Mouse (Mus musculus) myocyte (in vitro differentiated cells): ENCODE measurements around the gene Cdk2ap2. TPM values are rescaled to one million over a fixed set of nuclear protein-coding genes. Genes with fewer than 3 reads are reported as not detected.

ENCODE experiments used
- H3K27me3 ChIP-seq: one replicate; pipeline ENCODE4 v1.6.1; 2011; ENCODE audit not compliant: control insufficient read depth, insufficient read depth, insufficient read length
- H3K36me3 ChIP-seq: one replicate; pipeline ENCODE4 v1.6.1; 2011; ENCODE audit not compliant: control insufficient read depth, insufficient read depth
- H3K4me2 ChIP-seq: one replicate; pipeline ENCODE4 v1.6.1; 2011; ENCODE audit warnings: low read depth, control low read depth
- H3K4me3 ChIP-seq: one replicate; pipeline ENCODE4 v1.5.1; 2011; ENCODE audit warnings: mild to moderate bottlenecking, control low read depth, moderate library complexity
- H3K79me2 ChIP-seq: one replicate; pipeline ENCODE4 v1.6.1; 2011; ENCODE audit not compliant: control insufficient read depth, insufficient read depth
- H3ac ChIP-seq: one replicate; pipeline ENCODE4 v1.6.1; 2011; ENCODE audit not compliant: control insufficient read depth, insufficient read length
- CEBPB ChIP-seq: IDR thresholded peaks from 2 replicates; pipeline ENCODE4 v1.6.1; 2011; ENCODE audit warnings: mild to moderate bottlenecking, moderate library complexity; ENCODE audit not compliant: poor library complexity, insufficient read depth, severe bottlenecking
- E2F4 ChIP-seq: IDR thresholded peaks from one replicate; pipeline ENCODE4 v1.6.1; 2011; ENCODE audit warnings: mild to moderate bottlenecking, control low read depth, moderate library complexity; ENCODE audit not compliant: insufficient read depth
- MAX ChIP-seq: IDR thresholded peaks from one replicate; pipeline ENCODE4 v1.6.1; 2011; ENCODE audit warnings: low read depth, mild to moderate bottlenecking, control low read depth
- MYOD1 ChIP-seq, 3 experiments: IDR thresholded peaks; one replicate each; pipeline ENCODE4 v1.6.1; 2011; ENCODE audit warnings: control low read depth in 2 of 3, low read depth in 2 of 3, mild to moderate bottlenecking in 2 of 3, moderate library complexity in 1 of 3; ENCODE audit not compliant: insufficient read length in 2 of 3, control insufficient read depth in 1 of 3
- MYOG ChIP-seq, 3 experiments: IDR thresholded peaks; one replicate each; pipeline ENCODE4 v1.6.1; 2011; ENCODE audit warnings: control low read depth in 2 of 3, low read depth in 2 of 3, mild to moderate bottlenecking in 2 of 3; ENCODE audit not compliant: insufficient read length in 2 of 3, control insufficient read depth in 1 of 3, insufficient read depth in 1 of 3
- POLR2A ChIP-seq: IDR thresholded peaks from one replicate; pipeline ENCODE4 v1.6.1; 2011; ENCODE audit warnings: low read depth, mild to moderate bottlenecking, control low read depth, moderate library complexity; ENCODE audit not compliant: insufficient read length
- POLR2AphosphoS2 ChIP-seq: IDR thresholded peaks from one replicate; pipeline ENCODE4 v1.6.1; 2011; ENCODE audit warnings: low read depth, control low read depth; ENCODE audit not compliant: insufficient read length
- REST ChIP-seq: IDR thresholded peaks from one replicate; pipeline ENCODE4 v1.6.1; 2011; ENCODE audit warnings: mild to moderate bottlenecking, control low read depth, moderate library complexity; ENCODE audit not compliant: insufficient read depth, insufficient read length
- SRF ChIP-seq: IDR thresholded peaks from one replicate; pipeline ENCODE4 v1.6.1; 2011; ENCODE audit warnings: low read depth; ENCODE audit not compliant: control insufficient read depth, insufficient read length
- TCF12 ChIP-seq: IDR thresholded peaks from one replicate; pipeline ENCODE4 v1.6.1; 2011; ENCODE audit warnings: mild to moderate bottlenecking, control low read depth; ENCODE audit not compliant: poor library complexity, insufficient read depth, severe bottlenecking
- TCF3 ChIP-seq: IDR thresholded peaks from one replicate; pipeline ENCODE4 v1.6.1; 2011; ENCODE audit warnings: low read depth, control low read depth; ENCODE audit not compliant: insufficient read length
- USF1 ChIP-seq: IDR thresholded peaks from one replicate; pipeline ENCODE4 v1.6.1; 2011; ENCODE audit warnings: low read depth, mild to moderate bottlenecking, control low read depth, moderate library complexity
- polyA plus RNA-seq: library from polyadenylated mRNA; unstranded; fragments of >200 nt; fragmentation: generic; extraction: Trizol; gene quantifications from one replicate; pipeline ENCODE4 v1.2.1, GENCODE M21; 2012; ENCODE audit warnings: missing spikeins

Cdk2ap2 gene
- polyA plus RNA-seq, 1 experiment: 148 TPM

DNA sequence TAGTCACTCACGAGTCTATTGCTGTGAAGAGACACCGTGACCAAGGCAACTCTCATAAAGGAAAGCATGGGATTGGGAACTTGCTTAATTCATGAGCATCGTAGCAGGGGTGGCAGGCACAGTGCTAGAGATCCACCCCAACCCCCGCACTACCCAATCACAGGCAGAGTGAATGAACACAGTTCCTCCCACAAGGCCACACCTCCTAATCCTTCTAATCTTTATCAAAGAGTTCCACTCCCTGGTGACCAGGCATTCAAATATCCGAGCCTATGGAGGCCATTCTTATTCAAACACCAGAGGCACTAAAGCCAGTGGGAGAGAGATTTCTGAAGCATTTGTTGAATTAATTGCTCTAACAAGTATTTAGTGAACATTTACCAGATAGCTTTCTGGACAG is 49.0 kb downstream of the Cdk2ap2 start:
- Histone ChIP-seq H3K4me2 (no peak overlapping the region), H3K36me3 (peaks cover 5% of the 10 kb centered on the region), H3K79me2 (peaks cover 15% of the 10 kb centered on the region), H3K27me3 (no peaks in the 10 kb centered on the region), H3K4me3 (no peak overlapping the region), H3ac (no peak overlapping the region)
- TF ChIP-seq POLR2AphosphoS2 (no peak), MYOD1 (IDR thresholded peaks at IDR 0.05; ENCODE audit: control insufficient read depth in 1 of 3, insufficient read length in 2 of 3, low read depth in 2 of 3) (no peak), REST (no peak), E2F4 (no peak), SRF (no peak), POLR2A (no peak), USF1 (no peak), MYOG (IDR thresholded peaks at IDR 0.05; ENCODE audit: control insufficient read depth in 1 of 3, insufficient read depth in 1 of 3, insufficient read length in 2 of 3, low read depth in 2 of 3) (no peak), CEBPB (no peak), TCF12 (no peak), MAX (no peak), TCF3 (no peak)

DNA sequence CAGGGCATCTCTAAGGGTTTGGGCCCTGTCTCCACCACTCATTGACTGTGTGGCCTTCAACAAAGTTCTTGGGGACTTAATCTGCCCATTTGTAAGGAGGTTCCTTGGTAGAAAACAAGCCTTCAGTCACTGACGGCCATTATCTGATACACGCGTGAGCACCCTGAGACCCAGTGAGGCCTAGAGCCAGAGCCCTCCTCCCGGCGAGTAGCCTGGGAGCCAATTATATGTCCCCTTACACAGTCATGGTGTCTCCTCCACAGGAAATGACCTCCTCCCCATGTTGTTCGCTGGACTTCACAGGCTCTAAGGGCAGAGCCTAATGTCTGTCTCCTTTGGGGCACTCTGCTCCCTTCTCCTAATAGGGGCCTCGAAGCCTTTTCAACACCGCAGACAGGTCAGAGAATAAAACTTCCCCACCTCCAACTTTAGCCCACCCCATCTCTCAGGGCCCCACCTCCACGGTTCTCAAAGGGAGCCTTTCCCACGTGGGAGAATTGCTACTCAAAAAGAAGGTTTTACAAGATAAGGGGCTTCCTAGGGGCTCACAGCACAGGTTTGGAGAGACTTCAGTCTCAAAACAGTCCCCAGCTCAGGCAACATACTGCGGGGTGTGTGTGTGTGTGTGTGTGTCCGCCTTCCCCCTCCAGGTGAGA is 49.5 kb downstream of the Cdk2ap2 start:
- Histone ChIP-seq H3K36me3 (peaks cover 6% of the 10 kb centered on the region), H3K4me3 (no peak overlapping the region), H3K4me2 (no peak overlapping the region), H3ac (no peak overlapping the region), H3K79me2 (peaks cover 15% of the 10 kb centered on the region), H3K27me3 (no peaks in the 10 kb centered on the region)
- TF ChIP-seq TCF12 (no peak), MYOG (IDR thresholded peaks at IDR 0.05; ENCODE audit: control insufficient read depth in 1 of 3, insufficient read depth in 1 of 3, insufficient read length in 2 of 3, low read depth in 2 of 3) (no peak), USF1 (no peak), CEBPB (no peak), REST (no peak), MYOD1 (IDR thresholded peaks at IDR 0.05; ENCODE audit: control insufficient read depth in 1 of 3, insufficient read length in 2 of 3, low read depth in 2 of 3) (no peak), TCF3 (no peak), MAX (no peak)

DNA sequence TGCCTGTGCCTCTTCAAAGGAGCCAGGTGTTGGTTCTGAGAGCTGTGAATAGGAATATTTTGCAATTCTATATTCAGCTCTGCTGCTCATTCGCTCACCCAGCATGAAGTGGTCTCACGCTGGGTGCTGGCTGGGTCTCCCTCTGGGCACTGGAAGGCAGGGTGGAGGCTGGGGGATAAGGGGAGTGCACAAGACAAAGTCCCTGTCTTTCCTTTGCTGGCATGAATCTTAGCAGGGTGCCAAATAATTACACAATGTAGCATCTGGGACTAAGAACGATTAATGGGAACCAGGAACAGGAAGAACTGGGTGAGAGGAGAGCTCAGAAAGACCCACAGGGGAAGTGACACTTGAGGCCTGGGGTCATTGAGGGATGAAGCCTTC is 50.0 kb downstream of the Cdk2ap2 start:
- Histone ChIP-seq H3K4me3 (no peak overlapping the region), H3K79me2 (peaks cover 15% of the 10 kb centered on the region), H3K27me3 (no peaks in the 10 kb centered on the region), H3K4me2 (no peak overlapping the region), H3ac (no peak overlapping the region), H3K36me3 (peaks cover 6% of the 10 kb centered on the region)
- no peak for TF ChIP-seq POLR2AphosphoS2
- TF ChIP-seq MYOD1 (IDR thresholded peaks at IDR 0.05; ENCODE audit: control insufficient read depth in 1 of 3, insufficient read length in 2 of 3, low read depth in 2 of 3): no peak
- no peak for TF ChIP-seq MYOG (IDR thresholded peaks at IDR 0.05; ENCODE audit: control insufficient read depth in 1 of 3, insufficient read depth in 1 of 3, insufficient read length in 2 of 3, low read depth in 2 of 3)
- TF ChIP-seq POLR2A: no peak
- TF ChIP-seq TCF12: no peak
- TF ChIP-seq REST: no peak
- no peak for TF ChIP-seq TCF3
- no peak for TF ChIP-seq SRF
- TF ChIP-seq CEBPB: no peak

DNA sequence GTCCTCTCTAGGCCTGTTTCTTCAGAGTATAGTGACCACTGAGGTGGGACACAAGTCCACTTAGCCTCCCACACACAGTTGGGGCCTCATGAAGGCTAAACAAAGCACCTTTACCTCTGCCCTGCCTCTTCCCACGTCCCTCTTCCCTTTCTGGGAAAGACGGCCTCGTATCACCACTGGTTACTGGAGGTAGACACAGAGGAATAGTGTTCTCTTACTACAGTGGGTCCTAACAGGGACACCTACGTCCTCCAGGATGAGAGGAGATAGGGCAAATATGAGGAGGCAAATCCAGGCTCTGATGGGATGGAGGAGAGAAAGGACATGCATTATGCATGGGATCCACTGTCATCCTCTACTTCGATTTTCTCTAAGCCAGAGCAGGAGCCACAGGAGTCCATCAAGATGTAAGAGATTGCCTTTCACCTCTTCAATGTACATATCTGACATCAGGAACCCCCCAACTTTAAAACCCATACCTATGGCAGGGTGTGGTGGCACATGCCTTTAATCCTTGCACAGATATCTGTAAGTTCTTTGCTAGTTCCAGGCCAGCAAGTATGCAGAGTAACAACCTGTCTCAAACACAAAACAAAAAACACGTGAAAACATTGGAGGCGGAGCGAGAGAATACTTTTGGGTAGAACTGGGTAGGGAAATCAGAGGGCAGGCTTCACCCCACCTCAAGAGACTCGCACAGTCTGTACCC is 51.0 kb downstream of the Cdk2ap2 start:
- Histone ChIP-seq H3K36me3 (peaks cover 6% of the 10 kb centered on the region), H3K79me2 (peaks cover 15% of the 10 kb centered on the region), H3ac (peak overlapping the region; percentile 23), H3K4me3 (peak overlapping the region; percentile 57), H3K27me3 (no peaks in the 10 kb centered on the region), H3K4me2 (peak overlapping the region; percentile 86)
- no peak for TF ChIP-seq REST
- no peak for TF ChIP-seq MYOD1 (IDR thresholded peaks at IDR 0.05; ENCODE audit: control insufficient read depth in 1 of 3, insufficient read length in 2 of 3, low read depth in 2 of 3)
- TF ChIP-seq TCF3: no peak
- no peak for TF ChIP-seq MAX

DNA sequence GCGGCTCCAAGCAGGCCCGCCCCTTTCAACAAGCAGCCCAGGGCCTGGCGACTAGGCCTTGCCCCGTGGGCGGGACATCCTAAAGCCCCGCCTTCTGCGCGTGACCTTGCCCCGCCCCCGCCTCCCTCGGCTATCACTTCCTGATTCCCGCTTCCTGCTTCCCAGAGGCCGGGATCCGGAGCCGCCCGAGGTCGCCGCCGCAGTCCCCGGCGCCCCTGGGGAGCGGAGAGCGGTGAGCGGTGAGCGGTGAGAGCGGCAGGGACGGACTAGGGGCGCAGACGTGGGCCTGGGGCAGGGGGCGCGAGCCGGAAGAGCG is 51.5 kb downstream of the Cdk2ap2 start, which contains the start of gene Coro1b:
TSS of gene Coro1b (plus strand) at position 129 of the 316 bp plus-strand sequence.
- H3K4me2 ChIP-seq: peak within 1 kb of the TSS; percentile 86
- H3K36me3 ChIP-seq: peaks cover 6% of the 10 kb centered on the region
- H3K4me3 ChIP-seq: peak within 1 kb of the TSS; percentile 57
- H3K79me2 ChIP-seq: peaks cover 15% of the 10 kb centered on the region
- peak within 1 kb of the TSS; percentile 23 for H3ac ChIP-seq
- H3K27me3 ChIP-seq: no peaks in the 10 kb centered on the region
- TF ChIP-seq USF1 (peak; percentile 65), MAX (no peak), POLR2A (peak; percentile 83)

Other genes starting within 250 kb of the Cdk2ap2 start
- 35.5 TPM for gene Chka, start 245.4 kb upstream of the Cdk2ap2 start, polyA plus RNA-seq
- 50.9 TPM for gene Tcirg1, start 190.0 kb upstream of the Cdk2ap2 start, polyA plus RNA-seq
- 482 TPM for gene Ndufs8, start 184.4 kb upstream of the Cdk2ap2 start, polyA plus RNA-seq
- 51.8 TPM for gene Aldh3b1, start 167.4 kb upstream of the Cdk2ap2 start, polyA plus RNA-seq
- 4.0 TPM for gene Unc93b1, start 162.0 kb upstream of the Cdk2ap2 start, polyA plus RNA-seq
- 1.2 TPM for gene Aldh3b3, start 138.5 kb upstream of the Cdk2ap2 start, polyA plus RNA-seq
- 0.11 TPM for gene Aldh3b2, start 124.9 kb upstream of the Cdk2ap2 start, polyA plus RNA-seq
- 6.3 TPM for gene Acy3, start 110.6 kb upstream of the Cdk2ap2 start, polyA plus RNA-seq
- gene Tbx10, start 104.4 kb upstream of the Cdk2ap2 start, polyA plus RNA-seq: 0.04 TPM
- 36.9 TPM for gene Nudt8, start 96.6 kb upstream of the Cdk2ap2 start, polyA plus RNA-seq
- 0.50 TPM for gene Gm49405, start 96.6 kb upstream of the Cdk2ap2 start, polyA plus RNA-seq
- gene Doc2g, start 93.9 kb upstream of the Cdk2ap2 start, polyA plus RNA-seq: 2.5 TPM
- gene Ndufv1, start 84.4 kb upstream of the Cdk2ap2 start, polyA plus RNA-seq: 405 TPM
- gene Gstp1, start 59.2 kb upstream of the Cdk2ap2 start, polyA plus RNA-seq: 768 TPM
- 6.7 TPM for gene Gstp2, start 51.2 kb upstream of the Cdk2ap2 start, polyA plus RNA-seq
- gene Gstp3, start 37.6 kb upstream of the Cdk2ap2 start, polyA plus RNA-seq: 0.25 TPM
- gene Cabp2, start 15.6 kb upstream of the Cdk2ap2 start, polyA plus RNA-seq: not detected
- gene Pitpnm1, start 2.8 kb downstream of the Cdk2ap2 start, polyA plus RNA-seq: 42.3 TPM
- gene Aip, start 28.7 kb downstream of the Cdk2ap2 start, polyA plus RNA-seq: 250 TPM
- not detected for gene Gpr152, start 42.6 kb downstream of the Cdk2ap2 start, polyA plus RNA-seq
- gene Cabp4, start 46.9 kb downstream of the Cdk2ap2 start, polyA plus RNA-seq: 0.10 TPM
- gene Coro1b, start 51.4 kb downstream of the Cdk2ap2 start, polyA plus RNA-seq: 238 TPM
- 4.9 TPM for gene Ptprcap, start 56.4 kb downstream of the Cdk2ap2 start, polyA plus RNA-seq
- gene Rps6kb2, start 66.2 kb downstream of the Cdk2ap2 start, polyA plus RNA-seq: 42.0 TPM
- gene Carns1, start 78.3 kb downstream of the Cdk2ap2 start, polyA plus RNA-seq: 8.2 TPM
- gene Tbc1d10c, start 94.1 kb downstream of the Cdk2ap2 start, polyA plus RNA-seq: 0.67 TPM
- 702 TPM for gene Ppp1ca, start 94.9 kb downstream of the Cdk2ap2 start, polyA plus RNA-seq
- gene Rad9a, start 104.5 kb downstream of the Cdk2ap2 start, polyA plus RNA-seq: 16.7 TPM
- 11.5 TPM for gene Clcf1, start 117.1 kb downstream of the Cdk2ap2 start, polyA plus RNA-seq
- gene AC109138.7, start 117.2 kb downstream of the Cdk2ap2 start, polyA plus RNA-seq: not detected
- gene Pold4, start 134.7 kb downstream of the Cdk2ap2 start, polyA plus RNA-seq: 166 TPM
- 0.17 TPM for gene Ssh3, start 172.0 kb downstream of the Cdk2ap2 start, polyA plus RNA-seq
- 1.7 TPM for gene Ankrd13d, start 186.0 kb downstream of the Cdk2ap2 start, polyA plus RNA-seq
- 56.3 TPM for gene Grk2, start 209.0 kb downstream of the Cdk2ap2 start, polyA plus RNA-seq